Mouse (Mus musculus) layer of hippocampus, adult 8-10 months (tissue): ENCODE results near the gene Rnf212. TPM values are rescaled to one million over a fixed set of nuclear protein-coding genes. Genes with fewer than 3 reads are reported as not detected.
"Not testable (repeated sequence)": the region's sequence is repeated elsewhere in the genome, so short reads cannot be mapped to it uniquely, and the experiment has no call there.

Source experiments
- DNase-seq, 2 experiments: peaks; one replicate each; pipeline ENCODE4 v3.0.0; 2022; ENCODE audit warnings: low spot score in 2 of 2
- total RNA-seq, 4 experiments: library from RNA; stranded (reverse); gene quantifications; 2 replicates each; pipeline ENCODE4 v1.2.4; 2022

Gene Rnf212
- not detected for total RNA-seq

- no peak for DNase-seq
Observed at GRCm38 (mm10) chr5:108774630-108775306, at the start of gene Rnf212. Gene Rnf212, minus strand, starts transcription at chr5:108774982.

GRCm38 (mm10) chr5:108823276-108823675 is 48.5 kb upstream of the Rnf212 start:
- DNase-seq: no peak

- DNase-seq: not testable (repeated sequence)
Observed at GRCm38 (mm10) chr5:108808750-108809149, 34.0 kb upstream of the Rnf212 start, which contains the start of gene Vmn2r8. Gene Vmn2r8, minus strand, starts transcription at chr5:108808850.

- no peak for DNase-seq
Observed at GRCm38 (mm10) chr5:108803646-108804045, 28.9 kb upstream of the Rnf212 start.

- DNase-seq: not testable (repeated sequence)
Observed at GRCm38 (mm10) chr5:108795263-108795662, 20.5 kb upstream of the Rnf212 start, which contains the start of gene Tmed11. Gene Tmed11, minus strand, starts transcription at chr5:108795363.

GRCm38 (mm10) chr5:108790385-108790784 is 15.6 kb upstream of the Rnf212 start:
- not testable (repeated sequence) for DNase-seq

GRCm38 (mm10) chr5:108760002-108760401 is 14.8 kb downstream of the Rnf212 start:
- no peak for DNase-seq

- peak; percentile 9 to 23 for DNase-seq
Observed at GRCm38 (mm10) chr5:108758396-108758795, 16.4 kb downstream of the Rnf212 start.

GRCm38 (mm10) chr5:108751258-108751657 is 23.5 kb downstream of the Rnf212 start:
- not testable (repeated sequence) for DNase-seq

- no peak for DNase-seq
Observed at GRCm38 (mm10) chr5:108750328-108751210, 24.2 kb downstream of the Rnf212 start.

- no peak for DNase-seq
Observed at GRCm38 (mm10) chr5:108744629-108745028, 30.2 kb downstream of the Rnf212 start.

GRCm38 (mm10) chr5:108743856-108744255 is 30.9 kb downstream of the Rnf212 start:
- no peak for DNase-seq

- no peak for DNase-seq
Observed at GRCm38 (mm10) chr5:108742596-108742995, 32.2 kb downstream of the Rnf212 start.

- no peak for DNase-seq
Observed at GRCm38 (mm10) chr5:108741844-108742243, 32.9 kb downstream of the Rnf212 start.

GRCm38 (mm10) chr5:108727425-108727824 is 47.4 kb downstream of the Rnf212 start:
- DNase-seq: no peak

- peak; percentile 78 to 88 for DNase-seq
Observed at GRCm38 (mm10) chr5:108726557-108727248, 48.1 kb downstream of the Rnf212 start.

- no peak for DNase-seq
Observed at GRCm38 (mm10) chr5:108724006-108724405, 50.8 kb downstream of the Rnf212 start.

- no peak for DNase-seq
Observed at GRCm38 (mm10) chr5:108719761-108720160, 55.0 kb downstream of the Rnf212 start.

GRCm38 (mm10) chr5:108718051-108718450 is 56.7 kb downstream of the Rnf212 start:
- DNase-seq: peak in 1 of 2 experiments; percentile 2

GRCm38 (mm10) chr5:108715974-108716373 is 58.8 kb downstream of the Rnf212 start:
- no peak for DNase-seq

- peak; percentile 46 for DNase-seq
Observed at GRCm38 (mm10) chr5:108714149-108714548, 60.6 kb downstream of the Rnf212 start.

GRCm38 (mm10) chr5:108713691-108714090 is 61.1 kb downstream of the Rnf212 start:
- DNase-seq: no peak
